Mouse (Mus musculus) bone marrow macrophage, adult 2 months (primary cell): ENCODE data around the gene Dapk3.

Experiments
- CTCF ChIP-seq: IDR thresholded peaks from 2 replicates; pipeline ENCODE4 v1.5.1; 2012; ENCODE audit warnings: low read depth, mild to moderate bottlenecking, low read length, moderate library complexity
- POLR2A ChIP-seq: IDR thresholded peaks from 2 replicates; pipeline ENCODE4 v1.6.1; 2012; ENCODE audit warnings: mild to moderate bottlenecking, low read depth, low read length, borderline replicate concordance

- TF ChIP-seq POLR2A (no peak), CTCF (no peak)
Observed at GRCm38 (mm10) chr10:81189821-81190220, 7.0 kb downstream of the Dapk3 start.
